Mouse (Mus musculus) embryonic fibroblast, embryonic 13.5 days (primary cell): ENCODE measurements at regions not wholly inside any gene's neighbourhood (a gene's known extent, or its start where the extent isn't known, plus 50 kb on each side); places are given as distances from the start of the nearest gene placed in this dataset.
A peak's percentile ranks its signal among the peaks of the same experiment; 100 is the strongest.

Source experiments
- H3K27ac ChIP-seq: 2 replicates; pipeline ENCODE4 v1.5.1; 2012; ENCODE audit warnings: low read length, control low read depth, inconsistent platforms; ENCODE audit not compliant: insufficient read depth
- H3K4me1 ChIP-seq: 2 replicates; pipeline ENCODE4 v1.6.1; 2011; ENCODE audit warnings: low read length; ENCODE audit not compliant: control insufficient read depth, insufficient read depth
- H3K4me3 ChIP-seq: 2 replicates; pipeline ENCODE4 v1.5.1; 2011; ENCODE audit warnings: mild to moderate bottlenecking, control low read depth, low read length; ENCODE audit not compliant: insufficient read depth
- CTCF ChIP-seq: IDR thresholded peaks from 2 replicates; pipeline ENCODE4 v1.5.1; 2011; ENCODE audit warnings: mild to moderate bottlenecking, control low read depth, low read length, moderate library complexity, borderline replicate concordance; ENCODE audit not compliant: insufficient read depth
- POLR2A ChIP-seq: IDR thresholded peaks from 2 replicates; pipeline ENCODE4 v1.6.1; 2011; ENCODE audit warnings: low read depth, mild to moderate bottlenecking, control low read depth, low read length, moderate library complexity

GRCm38 (mm10) chr10:38010452-38010851 lies 811.1 kb downstream of the Rfpl4b start:
- no peak overlapping the region for H3K4me3 ChIP-seq
- no peaks in the 10 kb centered on the region for H3K4me1 ChIP-seq
- no peak overlapping the region for H3K27ac ChIP-seq
- TF ChIP-seq CTCF (no peak), POLR2A (no peak)

GRCm38 (mm10) chr10:37995691-37996445 lies 825.7 kb downstream of the Rfpl4b start:
- no peak overlapping the region for H3K4me3 ChIP-seq
- H3K4me1 ChIP-seq: no peaks in the 10 kb centered on the region
- no peak overlapping the region for H3K27ac ChIP-seq
- no peak for TF ChIP-seq POLR2A
- no peak for TF ChIP-seq CTCF

- TF ChIP-seq POLR2A (no peak), CTCF (no peak)
- no peaks in the 10 kb centered on the region for H3K4me1 ChIP-seq
- no peak overlapping the region for H3K27ac ChIP-seq
- no peak overlapping the region for H3K4me3 ChIP-seq
Observed at GRCm38 (mm10) chr10:37988297-37989263, 833.0 kb downstream of the Rfpl4b start.

- H3K4me1 ChIP-seq: no peaks in the 10 kb centered on the region
- no peak overlapping the region for H3K27ac ChIP-seq
- H3K4me3 ChIP-seq: no peak overlapping the region
- TF ChIP-seq POLR2A (no peak), CTCF (no peak)
Observed at GRCm38 (mm10) chr10:37978899-37979539, 840.3 kb upstream of the Marcks start.

GRCm38 (mm10) chr10:37960051-37960450 lies 821.3 kb upstream of the Marcks start:
- H3K4me1 ChIP-seq: no peaks in the 10 kb centered on the region
- TF ChIP-seq POLR2A (no peak), CTCF (no peak)
- no peak overlapping the region for H3K27ac ChIP-seq
- H3K4me3 ChIP-seq: no peak overlapping the region

- TF ChIP-seq POLR2A (no peak), CTCF (no peak)
- H3K4me3 ChIP-seq: no peak overlapping the region
- H3K4me1 ChIP-seq: no peaks in the 10 kb centered on the region
- no peak overlapping the region for H3K27ac ChIP-seq
Observed at GRCm38 (mm10) chr10:37914780-37915179, 776.1 kb upstream of the Marcks start.

GRCm38 (mm10) chr10:37911669-37912068 lies 772.9 kb upstream of the Marcks start:
- no peak overlapping the region for H3K27ac ChIP-seq
- no peak overlapping the region for H3K4me3 ChIP-seq
- no peaks in the 10 kb centered on the region for H3K4me1 ChIP-seq
- TF ChIP-seq POLR2A (no peak), CTCF (no peak)

GRCm38 (mm10) chr10:37908276-37908675 lies 769.6 kb upstream of the Marcks start:
- H3K4me3 ChIP-seq: no peak overlapping the region
- H3K27ac ChIP-seq: no peak overlapping the region
- no peaks in the 10 kb centered on the region for H3K4me1 ChIP-seq
- no peak for TF ChIP-seq POLR2A
- no peak for TF ChIP-seq CTCF

- Histone ChIP-seq H3K4me1 (no peaks in the 10 kb centered on the region), H3K27ac (no peak overlapping the region), H3K4me3 (no peak overlapping the region)
- TF ChIP-seq CTCF (no peak), POLR2A (no peak)
Observed at GRCm38 (mm10) chr10:37907731-37908130, 769.0 kb upstream of the Marcks start.

- Histone ChIP-seq H3K4me1 (no peaks in the 10 kb centered on the region), H3K4me3 (no peak overlapping the region), H3K27ac (peak overlapping the region; percentile 52)
- no peak for TF ChIP-seq CTCF
- no peak for TF ChIP-seq POLR2A
Observed at GRCm38 (mm10) chr10:37887961-37888360, 749.2 kb upstream of the Marcks start.
